Mouse (Mus musculus) kidney, embryonic 15.5 days (tissue): ENCODE measurements at regions not wholly inside any gene's neighbourhood (a gene's known extent, or its start where the extent isn't known, plus 50 kb on each side); places are given as distances from the start of the nearest gene placed in this dataset.
"Not testable (repeated sequence)": the region's sequence is repeated elsewhere in the genome, so short reads cannot be mapped to it uniquely, and the experiment has no call there.

Source experiments
- ATAC-seq: fragments of 200-750 bp; cut with Nextera tagmentation; replicated peaks from 2 replicates; pipeline ENCODE4 v1.8.0; 2017; ENCODE audit warnings: moderate TSS enrichment; ENCODE audit not compliant: low FRiP score
- H3K27ac ChIP-seq: fragments of 300-500 bp; sonication (generic); 2 replicates; pipeline ENCODE4 v1.5.1; 2015; ENCODE audit warnings: mild to moderate bottlenecking, inconsistent platforms
- H3K27me3 ChIP-seq: fragments of 300-500 bp; sonication (generic); 2 replicates; pipeline ENCODE4 v1.6.1; 2015; ENCODE audit warnings: inconsistent platforms
- H3K36me3 ChIP-seq: fragments of 300-500 bp; sonication (generic); 2 replicates; pipeline ENCODE4 v1.6.1; 2015; ENCODE audit warnings: inconsistent platforms
- H3K4me1 ChIP-seq: fragments of 300-500 bp; sonication (generic); 2 replicates; pipeline ENCODE4 v1.6.1; 2015; ENCODE audit warnings: inconsistent platforms
- H3K4me2 ChIP-seq: fragments of 300-500 bp; sonication (generic); 2 replicates; pipeline ENCODE4 v1.6.1; 2015; ENCODE audit warnings: moderate library complexity, mild to moderate bottlenecking, inconsistent platforms
- H3K4me3 ChIP-seq: fragments of 300-500 bp; sonication (generic); replicated peaks from 2 replicates; pipeline ENCODE4 v1.5.1; 2015; ENCODE audit warnings: mild to moderate bottlenecking, inconsistent platforms
- H3K9ac ChIP-seq: fragments of 300-500 bp; sonication (generic); 2 replicates; pipeline ENCODE4 v1.6.1; 2015; ENCODE audit warnings: mild to moderate bottlenecking, inconsistent platforms
- H3K9me3 ChIP-seq: fragments of 300-500 bp; sonication (generic); replicated peaks from 2 replicates; pipeline ENCODE4 v1.6.1; 2016; ENCODE audit warnings: inconsistent platforms
- WGBS: fragments of 180-500 bp; shearing (Covaris S2); methylation state at CpG from one replicate; pipeline ENCODE4 v1.1.7; 2015; ENCODE audit warnings: mixed read lengths; 5-methylcytosine and 5-hydroxymethylcytosine counted together

- H3K36me3 ChIP-seq, ATAC-seq, H3K4me3 ChIP-seq, H3K9ac ChIP-seq, H3K4me2 ChIP-seq, H3K27me3 ChIP-seq, H3K9me3 ChIP-seq, H3K27ac ChIP-seq: not testable (repeated sequence)
- 78% methylated on average over 3 of the region's 3 CpGs for WGBS
- peaks cover 36% of the 10 kb centered on the region for H3K4me1 ChIP-seq
Measured at GRCm38 (mm10) chr12:8435651-8436348, 64.0 kb downstream of the Rhob start.

- 52% methylated on average over 5 of the region's 5 CpGs for WGBS
- no peak overlapping the region for H3K9ac ChIP-seq
- H3K4me2 ChIP-seq = no peak overlapping the region
Measured at GRCm38 (mm10) chr12:8428228-8428990, 71.4 kb downstream of the Rhob start.

GRCm38 (mm10) chr12:8424515-8424914 is 75.3 kb downstream of the Rhob start:
- Histone ChIP-seq H3K27me3 (no peaks in the 10 kb centered on the region), H3K4me3 (no peak overlapping the region), H3K9me3 (no peaks in the 10 kb centered on the region), H3K9ac (no peak overlapping the region), H3K36me3 (no peaks in the 10 kb centered on the region), H3K27ac (no peak overlapping the region), H3K4me1 (peaks cover 7% of the 10 kb centered on the region), H3K4me2 (no peak overlapping the region)
- ATAC-seq = no peak
- WGBS = 88% methylated on average over 6 of the region's 6 CpGs

More at GRCm38 (mm10) chr12:8428228-8428990, 71.4 kb downstream of the Rhob start:
- no peak for ATAC-seq
- Histone ChIP-seq H3K27me3 (no peaks in the 10 kb centered on the region), H3K9me3 (no peaks in the 10 kb centered on the region), H3K36me3 (no peaks in the 10 kb centered on the region), H3K4me3 (no peak overlapping the region), H3K27ac (no peak overlapping the region), H3K4me1 (peaks cover 21% of the 10 kb centered on the region)

GRCm38 (mm10) chr12:8422676-8423075 is 77.1 kb downstream of the Rhob start:
- H3K4me2 ChIP-seq = no peak overlapping the region
- H3K27ac ChIP-seq = no peak overlapping the region
- no peaks in the 10 kb centered on the region for H3K36me3 ChIP-seq
- no peaks in the 10 kb centered on the region for H3K9me3 ChIP-seq
- 48% methylated on average over 5 of the region's 5 CpGs for WGBS
- H3K4me3 ChIP-seq = no peak overlapping the region
- peaks cover 5% of the 10 kb centered on the region for H3K4me1 ChIP-seq
- no peaks in the 10 kb centered on the region for H3K27me3 ChIP-seq
- no peak overlapping the region for H3K9ac ChIP-seq
- ATAC-seq = no peak

GRCm38 (mm10) chr12:8421271-8421567 is 78.6 kb downstream of the Rhob start:
- ATAC-seq = no peak

GRCm38 (mm10) chr12:8420511-8421270 is 79.1 kb downstream of the Rhob start:
- H3K4me1 ChIP-seq = peaks cover 5% of the 10 kb centered on the region
- H3K9me3 ChIP-seq = no peaks in the 10 kb centered on the region
- no peak overlapping the region for H3K4me2 ChIP-seq
- H3K27me3 ChIP-seq = no peaks in the 10 kb centered on the region
- WGBS = 73% methylated on average over 9 of the region's 9 CpGs
- H3K9ac ChIP-seq = no peak overlapping the region
- H3K4me3 ChIP-seq = no peak overlapping the region
- H3K36me3 ChIP-seq = no peaks in the 10 kb centered on the region
- no peak overlapping the region for H3K27ac ChIP-seq
- ATAC-seq = no peak

More at GRCm38 (mm10) chr12:8421271-8421567, 78.6 kb downstream of the Rhob start:
- Histone ChIP-seq H3K9ac (no peak overlapping the region), H3K27me3 (no peaks in the 10 kb centered on the region), H3K4me3 (no peak overlapping the region), H3K9me3 (no peaks in the 10 kb centered on the region), H3K36me3 (no peaks in the 10 kb centered on the region), H3K27ac (no peak overlapping the region), H3K4me2 (no peak overlapping the region), H3K4me1 (peaks cover 5% of the 10 kb centered on the region)
- 90% methylated on average over 3 of the region's 3 CpGs for WGBS

- Histone ChIP-seq H3K4me3 (no peak overlapping the region), H3K9me3 (no peaks in the 10 kb centered on the region), H3K27ac (no peak overlapping the region), H3K4me2 (no peak overlapping the region), H3K9ac (no peak overlapping the region), H3K4me1 (peaks cover 5% of the 10 kb centered on the region), H3K27me3 (no peaks in the 10 kb centered on the region), H3K36me3 (no peaks in the 10 kb centered on the region)
- 87% methylated on average over 5 of the region's 5 CpGs for WGBS
- no peak for ATAC-seq
Measured at GRCm38 (mm10) chr12:8418890-8419289, 80.9 kb downstream of the Rhob start.

- no peaks in the 10 kb centered on the region for H3K36me3 ChIP-seq
- no peaks in the 10 kb centered on the region for H3K9me3 ChIP-seq
- WGBS = 47% methylated on average over 8 of the region's 8 CpGs
- no peak overlapping the region for H3K9ac ChIP-seq
- H3K4me2 ChIP-seq = no peak overlapping the region
- H3K4me1 ChIP-seq = peaks cover 5% of the 10 kb centered on the region
- no peak overlapping the region for H3K27ac ChIP-seq
- H3K4me3 ChIP-seq = no peak overlapping the region
- no peaks in the 10 kb centered on the region for H3K27me3 ChIP-seq
- ATAC-seq = no peak
Measured at GRCm38 (mm10) chr12:8417127-8417790, 82.5 kb downstream of the Rhob start.

GRCm38 (mm10) chr12:8412125-8412524 is 87.7 kb downstream of the Rhob start:
- 93% methylated on average over 2 of the region's 2 CpGs for WGBS
- Histone ChIP-seq H3K4me3 (no peak overlapping the region), H3K9me3 (no peaks in the 10 kb centered on the region), H3K9ac (no peak overlapping the region), H3K27ac (no peak overlapping the region), H3K4me1 (peaks cover 11% of the 10 kb centered on the region), H3K36me3 (no peaks in the 10 kb centered on the region), H3K27me3 (no peaks in the 10 kb centered on the region), H3K4me2 (no peak overlapping the region)
- ATAC-seq = no peak

- WGBS = 46% methylated on average over 24 of the region's 24 CpGs
- H3K27me3 ChIP-seq = no peaks in the 10 kb centered on the region
- no peak overlapping the region for H3K4me3 ChIP-seq
- no peak overlapping the region for H3K27ac ChIP-seq
- H3K36me3 ChIP-seq = no peaks in the 10 kb centered on the region
- no peaks in the 10 kb centered on the region for H3K9me3 ChIP-seq
- peaks cover 11% of the 10 kb centered on the region for H3K4me1 ChIP-seq
- peak; percentile 43; the same call in 1 of the 2 replicates for ATAC-seq
- H3K9ac ChIP-seq = no peak overlapping the region
- peak overlapping the region; percentile 34 for H3K4me2 ChIP-seq
Measured at GRCm38 (mm10) chr12:8410410-8411341, 89.1 kb downstream of the Rhob start.

GRCm38 (mm10) chr12:8402084-8402483 is 88.9 kb downstream of the Hs1bp3 start:
- peak; percentile 78; the same call in 1 of the 2 replicates for ATAC-seq
- Histone ChIP-seq H3K4me1 (peaks cover 10% of the 10 kb centered on the region), H3K36me3 (no peaks in the 10 kb centered on the region), H3K9ac (no peak overlapping the region), H3K4me2 (no peak overlapping the region), H3K27me3 (no peaks in the 10 kb centered on the region), H3K9me3 (no peaks in the 10 kb centered on the region), H3K27ac (peak overlapping the region; percentile 32; the same call in 1 of the 2 replicates), H3K4me3 (no peak overlapping the region)
- 23% methylated on average over 5 of the region's 5 CpGs for WGBS
